9 mouse cellular contexts compared by ENCODE assay signal in genomic region chr10:81452237-81452946, GRCm38 (mm10). TPM values are rescaled to one million over a fixed set of nuclear protein-coding genes. Genes with fewer than 3 reads are reported as not detected.
A peak's percentile ranks its signal among the peaks of the same experiment; 100 is the strongest.
DNase-seq lines count a peak whose midpoint lies in the region; ATAC-seq lines count a peak whose summit lies in the region.
"Had no signal": no experiment of that assay in that cellular context is flagged by ENCODE, and none has a peak within 500 bp of the region (broad histone marks: within the 10 kb centered on the region; RNA-seq: fewer than 3 reads in every experiment).

No protein-coding gene starts in this region.

- H3K4me1 ChIP-seq in heart, embryonic 13.5 days = peaks cover 9% of the 10 kb centered on the region
- no peaks in the 10 kb centered on the region; the same call in 1 of the 2 replicates for H3K4me1 ChIP-seq in lung, embryonic 16.5 days (replicated peaks; ENCODE audit: control insufficient read depth, insufficient read depth, low read length)
- H3K4me1 ChIP-seq in limb, embryonic 12.5 days (replicated peaks) = peaks cover 4% of the 10 kb centered on the region

- H3K9ac ChIP-seq in heart, embryonic 13.5 days = peak overlapping the region; percentile 28; the same call in 1 of the 2 replicates
- no peak overlapping the region for H3K9ac ChIP-seq in lung, embryonic 16.5 days (ENCODE audit: low read length)
- H3K9ac ChIP-seq in limb, embryonic 12.5 days (replicated peaks) = no peak overlapping the region; the same call in 1 of the 2 replicates

- no peaks in the 10 kb centered on the region for H3K9me3 ChIP-seq in heart, embryonic 13.5 days
- H3K9me3 ChIP-seq in lung, embryonic 16.5 days (ENCODE audit: control insufficient read depth, low read length) = no peaks in the 10 kb centered on the region
- H3K9me3 ChIP-seq in limb, embryonic 12.5 days = no peaks in the 10 kb centered on the region

- H3K27ac ChIP-seq in heart, embryonic 13.5 days (replicated peaks) = no peak overlapping the region
- H3K27ac ChIP-seq in lung, embryonic 16.5 days (ENCODE audit: low read length) = no peak overlapping the region
- H3K27ac ChIP-seq in limb, embryonic 12.5 days = no peak overlapping the region

- WGBS in heart, embryonic 13.5 days = 7% methylated on average over 36 of the region's 36 CpGs
- WGBS in lung, embryonic 16.5 days = 5% methylated on average over 36 of the region's 36 CpGs
- WGBS in limb, embryonic 12.5 days = 10% methylated on average over 36 of the region's 36 CpGs

- no peak for DNase-seq in heart, adult 18-20 months
- no peak for DNase-seq in lung, postnatal 14 days
- peak; percentile 29 for DNase-seq in MN1 (ENCODE audit: low spot score)
- no peak for DNase-seq in T-cell, adult 2 months (ENCODE audit: low spot score)
- no peak for DNase-seq in ovary, postnatal 36 days (ENCODE audit: low spot score)

- no peaks in the 10 kb centered on the region for H3K36me3 ChIP-seq in heart, embryonic 13.5 days
- no peaks in the 10 kb centered on the region for H3K36me3 ChIP-seq in lung, embryonic 16.5 days (ENCODE audit: control insufficient read depth, insufficient read depth, low read length)
- no peaks in the 10 kb centered on the region for H3K36me3 ChIP-seq in limb, embryonic 12.5 days

- H3K4me2 ChIP-seq in heart, embryonic 13.5 days = 0 out of 2 replicates have a peak overlapping the region, but pooled peaks have one; percentile 9
- H3K4me2 ChIP-seq in lung, embryonic 16.5 days (ENCODE audit: low read depth, low read length) = no peak overlapping the region; the same call in 1 of the 2 replicates
- peak overlapping the region; percentile 17; the same call in 1 of the 2 replicates for H3K4me2 ChIP-seq in limb, embryonic 12.5 days

- ATAC-seq in heart, embryonic 13.5 days (ENCODE audit: extremely low read depth, insufficient number of reproducible peaks, low FRiP score, low TSS enrichment) = no peak
- no peak for ATAC-seq in lung, embryonic 16.5 days (ENCODE audit: low read depth)
- no peak for ATAC-seq in limb, embryonic 12.5 days (ENCODE audit: insufficient number of reproducible peaks, insufficient read depth, low FRiP score, low TSS enrichment, low read depth)

- peak overlapping the region; percentile 8; the same call in 1 of the 2 replicates for H3K4me3 ChIP-seq in heart, embryonic 13.5 days
- H3K4me3 ChIP-seq in lung, embryonic 16.5 days (ENCODE audit: low read length) = peak overlapping the region; percentile 2; the same call in 1 of the 2 replicates
- 0 out of 2 replicates have a peak overlapping the region, but pooled peaks have one; percentile 3 for H3K4me3 ChIP-seq in limb, embryonic 12.5 days (replicated peaks)
- H3K4me3 ChIP-seq: erythroblast, embryonic 14.5 days had no signal

- peaks cover 90% of the 10 kb centered on the region for H3K27me3 ChIP-seq in heart, embryonic 13.5 days (replicated peaks)
- peaks cover 65% of the 10 kb centered on the region for H3K27me3 ChIP-seq in lung, embryonic 16.5 days (ENCODE audit: control insufficient read depth, insufficient read depth, low read depth, low read length)
- H3K27me3 ChIP-seq in limb, embryonic 12.5 days = peaks cover 72% of the 10 kb centered on the region

RNA-seq across cellular contexts. Expression of gene Nfic, which starts 3.0 kb away (rescaled TPM):
- 56.6 and 57.4 TPM in 2 replicates for polyA plus RNA-seq in heart, embryonic 13.5 days (2015; fragmentation: Nextera tagmentation; extraction: Ambion mirVana)
- total RNA-seq in heart, adult 18-20 months (2021) = 10 to 100 TPM; 91.0 to 93.4 TPM
- polyA plus RNA-seq in lung, embryonic 16.5 days (2015; fragmentation: Nextera tagmentation; extraction: Ambion mirVana) = 92.5 and 106 TPM in 2 replicates
- 30.8 and 31.1 TPM in 2 replicates for polyA plus RNA-seq in limb, embryonic 12.5 days (2016; fragmentation: Nextera tagmentation; extraction: Ambion mirVana)

RNA-seq across cellular contexts. Expression of gene Celf5, which starts 30.1 kb away (rescaled TPM):
- 0.15 and 0.16 TPM in 2 replicates for polyA plus RNA-seq in heart, embryonic 13.5 days (2015; fragmentation: Nextera tagmentation; extraction: Ambion mirVana)
- total RNA-seq in heart, adult 18-20 months (2021) = under 1 TPM; 0.17 to 0.21 TPM
- polyA plus RNA-seq in lung, embryonic 16.5 days (2015; fragmentation: Nextera tagmentation; extraction: Ambion mirVana) = 0.40 and 0.67 TPM in 2 replicates
- polyA plus RNA-seq in limb, embryonic 12.5 days (2016; fragmentation: Nextera tagmentation; extraction: Ambion mirVana) = 0.70 and 0.93 TPM in 2 replicates
- polyA plus RNA-seq: erythroblast, embryonic 14.5 days had no signal

RNA-seq across cellular contexts. Expression of gene Ncln, which starts 43.8 kb away (rescaled TPM):
- 51.7 and 53.8 TPM in 2 replicates for polyA plus RNA-seq in heart, embryonic 13.5 days (2015; fragmentation: Nextera tagmentation; extraction: Ambion mirVana)
- total RNA-seq in heart, adult 18-20 months (2021) = 10 to 100 TPM; 61.9 to 64.3 TPM
- polyA plus RNA-seq in lung, embryonic 16.5 days (2015; fragmentation: Nextera tagmentation; extraction: Ambion mirVana) = 82.9 and 83.6 TPM in 2 replicates
- 84.3 and 86.9 TPM in 2 replicates for polyA plus RNA-seq in limb, embryonic 12.5 days (2016; fragmentation: Nextera tagmentation; extraction: Ambion mirVana)

RNA-seq across cellular contexts. Expression of gene S1pr4, which starts 47.5 kb away (rescaled TPM):
- 0.53 and 0.62 TPM in 2 replicates for polyA plus RNA-seq in heart, embryonic 13.5 days (2015; fragmentation: Nextera tagmentation; extraction: Ambion mirVana)
- 1 to 10 TPM; 1.2 to 2.8 TPM for total RNA-seq in heart, adult 18-20 months (2021)
- polyA plus RNA-seq in lung, embryonic 16.5 days (2015; fragmentation: Nextera tagmentation; extraction: Ambion mirVana) = 2.8 and 4.1 TPM in 2 replicates
- polyA plus RNA-seq in limb, embryonic 12.5 days (2016; fragmentation: Nextera tagmentation; extraction: Ambion mirVana) = 0.28 and 0.53 TPM in 2 replicates

RNA-seq across cellular contexts. Expression of gene Smim24, which starts 59.5 kb away (rescaled TPM):
- polyA plus RNA-seq in heart, embryonic 13.5 days (2015; fragmentation: Nextera tagmentation; extraction: Ambion mirVana) = 2.7 and 3.1 TPM in 2 replicates
- total RNA-seq in heart, adult 18-20 months (2021) = 1 to 10 TPM; 1.9 to 2.2 TPM
- polyA plus RNA-seq in lung, embryonic 16.5 days (2015; fragmentation: Nextera tagmentation; extraction: Ambion mirVana) = 7.9 and 9.0 TPM in 2 replicates
- 2.9 and 3.0 TPM in 2 replicates for polyA plus RNA-seq in limb, embryonic 12.5 days (2016; fragmentation: Nextera tagmentation; extraction: Ambion mirVana)
- polyA plus RNA-seq: erythroblast, embryonic 14.5 days had no signal
